Mouse (Mus musculus): ENCODE data around the gene Bmx. TPM values are rescaled to one million over a fixed set of nuclear protein-coding genes. Genes with fewer than 3 reads are reported as not detected.

Bmx gene
- 0.56 and 1.0 TPM in 2 replicates for total RNA-seq (2021)
- long read RNA-seq, experiment 1 = 0 reads
- long read RNA-seq, experiment 2 = 0 reads

- DNase-seq = no peak
Measured at GRCm38 (mm10) chrX:164258057-164258456, at the start of gene Bmx. Bmx (minus strand) TSS chrX:164258193.

- no peak for DNase-seq
Measured at GRCm38 (mm10) chrX:164306250-164306649, 48.3 kb upstream of the Bmx start.

GRCm38 (mm10) chrX:164291147-164291546 lies 33.2 kb upstream of the Bmx start:
- no peak for DNase-seq

GRCm38 (mm10) chrX:164287077-164287476 lies 29.1 kb upstream of the Bmx start:
- peak; percentile 36 for DNase-seq

- no peak for DNase-seq
Measured at GRCm38 (mm10) chrX:164283808-164284207, 25.8 kb upstream of the Bmx start.

- DNase-seq = no peak
Measured at GRCm38 (mm10) chrX:164280918-164281647, 23.1 kb upstream of the Bmx start.

- peak; percentile 5 for DNase-seq
Measured at GRCm38 (mm10) chrX:164275536-164275935, 17.5 kb upstream of the Bmx start.

- DNase-seq = no peak
Measured at GRCm38 (mm10) chrX:164270603-164271002, 12.6 kb upstream of the Bmx start.

GRCm38 (mm10) chrX:164269285-164269761 lies 11.3 kb upstream of the Bmx start, which contains the start of gene Pir:
Pir (plus strand) TSS chrX:164269371.
- DNase-seq = peak; percentile 77

GRCm38 (mm10) chrX:164264861-164265260 lies 6.9 kb upstream of the Bmx start:
- DNase-seq = no peak

GRCm38 (mm10) chrX:164262286-164262685 lies 4.3 kb upstream of the Bmx start:
- no peak for DNase-seq

GRCm38 (mm10) chrX:164258662-164259061 lies 669 bp upstream of the Bmx start:
- DNase-seq = no peak

- DNase-seq = no peak
Measured at GRCm38 (mm10) chrX:164256527-164256926, 1.5 kb downstream of the Bmx start.

- DNase-seq = no peak
Measured at GRCm38 (mm10) chrX:164246722-164247121, 11.3 kb downstream of the Bmx start.

- no peak for DNase-seq
Measured at GRCm38 (mm10) chrX:164245714-164246113, 12.3 kb downstream of the Bmx start.

GRCm38 (mm10) chrX:164233380-164233779 lies 24.6 kb downstream of the Bmx start:
- DNase-seq = no peak

- DNase-seq = peak; percentile 10
Measured at GRCm38 (mm10) chrX:164221989-164222388, 36.0 kb downstream of the Bmx start.

GRCm38 (mm10) chrX:164200547-164200946 lies 57.4 kb downstream of the Bmx start:
- DNase-seq = no peak

GRCm38 (mm10) chrX:164197679-164198078 lies 60.3 kb downstream of the Bmx start:
- no peak for DNase-seq

- no peak for DNase-seq
Measured at GRCm38 (mm10) chrX:164189880-164190279, 68.1 kb downstream of the Bmx start.

- peak; percentile 52 for DNase-seq
Measured at GRCm38 (mm10) chrX:164183844-164184243, 74.1 kb downstream of the Bmx start.

GRCm38 (mm10) chrX:164179746-164180145 lies 78.2 kb downstream of the Bmx start:
- peak; percentile 58 for DNase-seq

GRCm38 (mm10) chrX:164178856-164179255 lies 79.1 kb downstream of the Bmx start:
- no peak for DNase-seq

- DNase-seq = no peak
Measured at GRCm38 (mm10) chrX:164175780-164176179, 82.2 kb downstream of the Bmx start.

Data from adrenal gland, postnatal 14 days (tissue).